Mouse (Mus musculus) Patski (cell line): ENCODE data around the gene Angptl7. TPM values are rescaled to one million over a fixed set of nuclear protein-coding genes. Genes with fewer than 3 reads are reported as not detected.

Experiments used
- ATAC-seq: fragments of 100-300 bp; one replicate; pipeline ENCODE4 v1.8.0; 2021
- CTCF ChIA-PET: fragments of 350-600 bp; sonication (Branson Sonifier 250); formaldehyde crosslinking; loops from one replicate; lab custom pipeline; 2022; ENCODE audit warnings: inconsistent platforms; lab: Charles Lee
- POLR2A ChIA-PET: fragments of 350-600 bp; sonication (Branson Sonifier 250); formaldehyde crosslinking; loops from one replicate; lab custom pipeline; 2022; ENCODE audit warnings: antibody characterized with exemption, inconsistent platforms; lab: Charles Lee
- DNase-seq: peaks from one replicate; pipeline ENCODE4 v3.0.0-alpha.2; 2011; ENCODE audit warnings: low read depth, low spot score
- H3K27me3 ChIP-seq: fragments of 371-371 bp; one replicate; pipeline ENCODE4 v1.5.1; 2021
- CTCF ChIP-seq: fragments of 100-300 bp; IDR thresholded peaks from one replicate; pipeline ENCODE4 v1.5.1; 2021
- in situ Hi-C: fragments of 300-500 bp; cut with MboI; formaldehyde crosslinking; loops from 3 replicates; pipeline ENCODE4 v1.11.1; 2018; ENCODE audit warnings: low pct_unique_long_range_greater_than_20kb, mixed read lengths
- polyA plus RNA-seq: library from polyadenylated mRNA; unstranded; gene quantifications from one replicate; pipeline ENCODE4 v1.2.3, GENCODE M21; 2021

Angptl7 gene
- polyA plus RNA-seq, 1 experiment from 2014 or later, result 0.13 TPM

DNA sequence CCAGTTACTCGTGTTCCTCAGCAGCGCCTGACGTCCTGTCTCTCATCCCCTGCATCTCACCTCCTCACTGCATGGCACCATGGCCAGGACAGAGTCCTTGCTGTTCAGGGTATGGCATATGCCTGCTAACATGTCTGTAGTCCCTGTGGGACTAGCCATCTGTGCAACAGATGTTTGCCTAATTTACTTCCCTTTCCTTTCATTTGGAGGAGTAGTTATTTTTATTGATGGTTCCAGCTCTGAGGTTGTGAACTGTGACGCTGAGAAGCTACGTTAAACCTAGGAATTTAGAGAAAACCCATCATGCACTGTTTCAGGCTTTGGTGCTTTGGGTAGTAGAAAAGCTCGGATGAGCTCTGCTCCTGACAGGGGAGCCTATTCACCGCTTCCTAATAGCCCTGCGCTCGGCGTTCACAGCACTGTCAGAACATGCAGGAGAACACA lies 28.9 kb downstream of the Angptl7 start:
- H3K27me3 ChIP-seq, result no peaks in the 10 kb centered on the region
- no peak for DNase-seq
- ChIA-PET CTCF (interaction anchor here (1.0 kb wide), 1 partner anchor 10 kb away, joined by 4 read pairs; no protein-coding TSS in a partner anchor), POLR2A (interaction anchor here (0.6 to 0.7 kb wide), 2 partner anchors 10 to 16 kb away, joined by 4 read pairs; no protein-coding TSS in a partner anchor)
- TF ChIP-seq CTCF, result no peak
- ATAC-seq, result no peak
- in situ Hi-C loops, result no loop called here

DNA sequence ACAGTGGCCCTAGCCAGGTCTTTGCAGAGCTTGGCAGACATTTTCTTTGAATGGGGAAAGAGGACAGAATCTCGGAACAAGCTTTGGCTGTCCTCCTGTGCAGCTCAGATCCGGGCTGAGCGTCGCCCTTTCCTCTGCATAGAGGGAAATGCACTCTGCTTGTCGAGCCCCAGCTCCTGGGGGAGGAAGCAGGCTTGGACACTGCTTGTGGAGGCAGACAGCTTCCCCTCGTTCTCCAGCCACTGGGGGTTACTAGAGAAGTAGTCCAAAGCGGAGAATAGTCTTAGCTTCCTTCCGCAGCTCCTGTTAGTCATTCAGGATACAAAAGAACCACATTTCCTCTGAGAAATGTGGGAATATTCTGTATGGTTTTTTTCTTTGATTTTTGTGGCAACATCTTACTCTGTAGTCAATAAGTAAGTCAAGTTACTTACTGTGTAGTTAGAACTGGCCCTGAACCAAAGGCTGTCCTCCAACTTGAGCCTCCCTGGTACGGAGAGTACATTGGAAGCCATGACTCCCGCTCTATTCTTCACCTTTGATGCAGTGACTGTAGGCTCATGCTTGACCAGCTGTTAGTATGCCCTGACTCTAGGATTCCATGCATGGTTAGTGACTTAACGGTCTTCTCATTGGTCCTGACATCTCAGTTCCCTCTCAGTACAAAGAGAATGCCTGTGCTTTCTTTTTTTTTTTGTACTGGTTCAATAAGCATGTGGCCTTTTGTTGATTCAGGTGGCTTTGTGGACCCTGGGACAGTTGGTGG lies 30.6 kb downstream of the Angptl7 start:
- in situ Hi-C loops, result no loop called here
- DNase-seq (no peak), ATAC-seq (no peak)
- POLR2A ChIA-PET, result no interaction called here
- CTCF ChIA-PET, result interaction anchor here (0.9 to 1.3 kb wide), 2 partner anchors 12 to 18 kb away, joined by 3 to 4 read pairs; no protein-coding TSS in a partner anchor
- no peaks in the 10 kb centered on the region for H3K27me3 ChIP-seq
- TF ChIP-seq CTCF, result no peak

DNA sequence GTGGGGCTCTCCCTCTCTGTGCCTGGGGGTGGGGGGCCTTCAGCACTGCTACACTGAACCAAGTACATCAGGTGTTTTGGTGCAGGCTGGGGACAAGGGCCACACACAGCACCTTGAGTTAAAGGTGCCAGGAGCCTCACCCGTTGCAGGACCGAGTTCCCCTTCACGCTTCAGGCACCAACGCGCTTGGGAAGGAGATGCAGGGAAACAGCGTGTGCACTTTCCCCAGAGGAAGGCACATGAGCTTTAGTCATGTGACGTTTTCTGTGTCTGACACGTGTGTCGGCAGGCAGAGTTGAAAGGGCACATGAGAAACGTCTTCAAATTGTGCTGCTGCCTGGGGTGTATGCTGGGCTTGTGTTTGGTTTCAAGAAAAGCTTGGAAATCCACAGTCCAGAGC lies 31.9 kb downstream of the Angptl7 start:
- no peaks in the 10 kb centered on the region for H3K27me3 ChIP-seq
- in situ Hi-C loops, result no loop called here
- TF ChIP-seq CTCF, result no peak
- CTCF ChIA-PET, result interaction anchor here (0.9 to 1.5 kb wide), 3 partner anchors 13 to 38 kb away, joined by 3 to 4 read pairs (median 3); no protein-coding TSS in a partner anchor
- POLR2A ChIA-PET, result interaction anchor here (0.6 kb wide), 1 partner anchor 109 kb away, joined by 3 read pairs; no protein-coding TSS in a partner anchor
- no peak for ATAC-seq
- no peak for DNase-seq

DNA sequence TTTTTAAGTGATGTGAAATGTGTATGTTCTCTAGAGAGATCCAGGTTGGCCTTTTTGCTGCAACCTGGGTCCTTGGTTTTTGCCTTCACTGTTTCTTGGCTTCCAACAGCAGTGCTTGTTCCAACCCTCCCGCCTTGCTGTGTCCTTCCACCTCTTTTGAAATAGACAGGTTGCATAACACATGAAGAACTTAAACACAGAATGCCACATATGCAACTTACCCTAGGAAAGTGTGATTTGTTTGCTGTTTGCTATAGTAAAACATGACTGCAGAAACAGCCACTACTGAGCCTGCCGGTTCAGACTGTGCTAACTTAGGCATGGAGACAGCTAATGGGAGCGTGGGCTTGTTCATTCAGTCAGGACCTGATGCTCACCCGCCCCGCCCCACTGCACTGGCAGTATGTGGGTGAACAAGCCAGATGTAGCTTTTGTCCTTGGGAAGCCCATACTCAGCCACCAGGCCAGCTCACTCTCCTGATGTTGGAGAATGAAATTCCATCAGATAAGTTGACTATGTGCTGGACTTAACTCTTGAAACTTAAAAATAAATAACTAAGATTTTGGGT lies 33.7 kb downstream of the Angptl7 start:
- no peaks in the 10 kb centered on the region for H3K27me3 ChIP-seq
- in situ Hi-C loops, result no loop called here
- DNase-seq (no peak), ATAC-seq (no peak)
- CTCF ChIA-PET, result no interaction called here
- TF ChIP-seq CTCF, result no peak
- POLR2A ChIA-PET, result no interaction called here

DNA sequence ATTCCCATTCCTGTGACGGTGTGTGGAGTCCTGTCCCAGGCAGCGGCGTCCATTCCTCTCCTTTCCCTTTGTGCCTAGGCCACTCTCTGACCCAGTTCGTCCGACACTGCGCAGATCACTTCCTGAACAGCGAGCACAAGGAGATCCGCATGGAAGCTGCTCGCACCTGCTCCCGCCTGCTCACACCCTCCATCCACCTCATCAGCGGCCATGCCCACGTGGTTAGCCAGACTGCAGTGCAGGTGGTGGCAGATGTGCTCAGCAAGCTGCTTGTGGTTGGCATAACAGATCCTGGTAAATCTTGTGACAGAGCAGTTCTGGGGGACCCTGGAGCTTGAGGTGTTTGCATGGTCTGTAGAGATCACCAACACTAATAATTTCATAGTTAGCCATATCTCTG lies 35.4 kb downstream of the Angptl7 start:
- H3K27me3 ChIP-seq, result no peaks in the 10 kb centered on the region
- in situ Hi-C loops, result no loop called here
- ChIA-PET POLR2A (no interaction called here), CTCF (interaction anchor here (1.5 kb wide), 1 partner anchor 20 kb away, joined by 3 read pairs; no protein-coding TSS in a partner anchor)
- TF ChIP-seq CTCF, result no peak
- no peak for ATAC-seq
- DNase-seq, result no peak

DNA sequence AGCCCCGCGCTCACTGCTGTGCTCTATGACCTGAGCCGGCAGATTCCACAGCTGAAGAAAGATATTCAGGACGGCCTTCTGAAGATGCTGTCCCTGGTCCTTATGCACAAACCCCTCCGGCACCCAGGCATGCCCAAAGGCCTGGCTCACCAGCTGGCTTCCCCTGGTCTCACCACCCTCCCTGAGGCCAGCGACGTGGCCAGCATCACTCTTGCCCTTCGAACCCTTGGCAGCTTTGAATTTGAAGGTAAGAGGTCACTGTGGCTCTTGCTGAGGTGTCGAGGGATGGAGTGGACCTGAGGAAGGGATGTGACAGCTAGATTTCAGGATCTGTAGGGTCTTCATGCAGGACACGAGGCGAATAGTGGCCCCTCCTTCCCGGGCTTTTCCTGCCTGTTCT lies 36.0 kb downstream of the Angptl7 start:
- POLR2A ChIA-PET, result no interaction called here
- no peaks in the 10 kb centered on the region for H3K27me3 ChIP-seq
- ATAC-seq (no peak), DNase-seq (no peak)
- CTCF ChIA-PET, result interaction anchor here (1.5 to 3.5 kb wide), 3 partner anchors 8 to 19 kb away, joined by 3 to 13 read pairs (median 3); no protein-coding TSS in a partner anchor
- no peak for TF ChIP-seq CTCF
- in situ Hi-C loops, result no loop called here

DNA sequence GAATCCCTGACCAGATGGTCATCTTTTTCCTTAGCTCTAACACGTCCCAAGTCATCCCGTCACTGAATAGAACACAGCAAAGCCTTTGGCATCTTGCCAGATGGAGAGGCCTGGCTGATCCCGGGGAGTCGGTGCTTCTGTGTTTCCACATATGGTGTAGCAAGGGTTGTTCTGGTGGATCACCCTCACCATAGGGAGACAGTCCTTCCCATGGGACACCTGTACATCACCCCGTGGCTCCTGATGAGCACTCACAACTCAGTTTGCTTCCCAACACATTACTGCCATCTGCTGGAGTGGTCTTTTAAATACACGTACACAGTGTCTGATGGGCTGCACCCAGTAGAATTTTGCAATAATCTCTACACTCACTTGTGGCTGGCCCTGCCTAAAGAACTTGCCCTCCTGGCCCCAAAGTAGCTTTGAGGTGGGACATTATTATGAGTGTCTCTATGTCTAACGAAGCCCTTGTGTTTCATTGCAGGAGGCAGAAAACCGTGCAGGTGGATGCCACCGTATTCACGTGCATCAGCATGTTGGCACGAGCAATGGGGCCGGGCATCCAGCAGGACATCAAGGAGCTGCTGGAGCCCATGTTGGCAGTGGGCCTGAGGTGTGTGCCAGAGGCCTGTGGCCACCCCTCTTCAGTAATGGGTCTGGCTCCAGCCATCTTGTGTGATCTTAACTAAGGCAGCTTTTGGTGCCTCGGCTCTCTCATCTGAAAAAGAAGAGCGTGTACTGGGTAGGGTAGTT lies 36.9 kb downstream of the Angptl7 start:
- TF ChIP-seq CTCF, result no peak
- CTCF ChIA-PET, result interaction anchor here (1.1 to 3.5 kb wide), 5 partner anchors 9 to 64 kb away, joined by 3 to 13 read pairs (median 3); no protein-coding TSS in a partner anchor
- ATAC-seq (no peak), DNase-seq (no peak)
- in situ Hi-C loops, result no loop called here
- no peaks in the 10 kb centered on the region for H3K27me3 ChIP-seq
- POLR2A ChIA-PET, result no interaction called here

DNA sequence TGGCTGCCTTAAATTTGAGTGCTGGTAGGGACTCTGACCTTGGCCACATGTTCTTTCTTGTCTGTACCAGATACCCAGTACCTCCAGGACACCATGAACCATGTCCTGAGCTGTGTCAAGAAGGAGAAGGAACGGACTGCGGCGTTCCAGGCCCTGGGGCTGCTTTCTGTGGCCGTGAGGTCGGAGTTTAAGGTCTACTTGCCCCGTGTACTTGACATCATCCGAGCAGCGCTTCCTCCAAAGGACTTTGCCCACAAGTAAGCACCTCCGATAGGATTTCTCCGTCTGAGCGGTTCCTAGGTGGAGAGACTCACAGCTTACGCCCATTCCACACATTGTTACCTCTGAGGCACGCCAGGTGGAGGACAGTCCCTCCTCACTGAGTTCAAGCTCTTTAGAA lies 37.5 kb downstream of the Angptl7 start:
- no peaks in the 10 kb centered on the region for H3K27me3 ChIP-seq
- no peak for TF ChIP-seq CTCF
- in situ Hi-C loops, result no loop called here
- ChIA-PET CTCF (interaction anchor here (1.1 to 3.5 kb wide), 4 partner anchors 10 to 65 kb away, joined by 3 to 13 read pairs (median 4); no protein-coding TSS in a partner anchor), POLR2A (no interaction called here)
- ATAC-seq, result no peak
- no peak for DNase-seq

DNA sequence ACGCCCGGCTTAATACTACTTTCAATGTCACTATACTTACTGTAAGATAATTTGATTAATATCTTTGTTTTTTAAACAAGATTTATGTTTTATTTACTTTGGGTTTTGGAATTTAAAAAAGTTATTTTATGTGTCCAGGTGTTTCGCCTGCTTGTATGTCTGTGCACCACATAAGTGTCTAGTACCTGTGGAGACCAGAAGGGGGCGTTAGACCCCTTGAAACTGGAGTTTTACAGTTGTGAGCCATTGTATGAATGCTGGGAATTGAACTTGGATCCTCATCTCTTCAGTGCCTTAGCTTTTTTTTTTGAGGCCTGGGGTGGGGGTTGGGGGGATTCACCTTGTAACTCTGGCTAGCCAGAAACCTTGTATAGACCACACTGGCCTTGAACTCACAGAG lies 38.5 kb downstream of the Angptl7 start:
- in situ Hi-C loops, result no loop called here
- ATAC-seq (no peak), DNase-seq (no peak)
- no peaks in the 10 kb centered on the region for H3K27me3 ChIP-seq
- no peak for TF ChIP-seq CTCF
- ChIA-PET CTCF (interaction anchor here (1.1 to 3.5 kb wide), 2 partner anchors 10 to 66 kb away, joined by 3 to 13 read pairs; no protein-coding TSS in a partner anchor), POLR2A (interaction anchor here (0.6 kb wide), 1 partner anchor 9 kb away, joined by 4 read pairs; no protein-coding TSS in a partner anchor)
